Mouse (Mus musculus) hindbrain, embryonic 14.5 days (tissue): ENCODE measurements around the gene Shisa4. TPM values are rescaled to one million over a fixed set of nuclear protein-coding genes. Genes with fewer than 3 reads are reported as not detected.

Experiments
- polyA plus RNA-seq: library from polyadenylated mRNA; unstranded; fragments of >200 nt; fragmentation: Nextera tagmentation; extraction: Ambion mirVana; gene quantifications from 2 replicates; pipeline ENCODE4 v1.2.1, GENCODE M21; 2014

Gene Shisa4
- polyA plus RNA-seq, 1 experiment from 2014 or later = 79.8 TPM

Other genes with a start within 250 kb of the Shisa4 start
- gene Ptpn7, start 242.5 kb downstream of the Shisa4 start, polyA plus RNA-seq = 0.11 and 0.22 TPM in 2 replicates
- 354 and 383 TPM in 2 replicates for gene Arl8a, start 228.4 kb downstream of the Shisa4 start, polyA plus RNA-seq
- gene Gpr37l1, start 207.6 kb downstream of the Shisa4 start, polyA plus RNA-seq = 0.68 and 1.5 TPM in 2 replicates
- 0.09 and 0.14 TPM in 2 replicates for gene Elf3, start 116.7 kb downstream of the Shisa4 start, polyA plus RNA-seq
- 96.1 and 101 TPM in 2 replicates for gene Rnpep, start 91.2 kb downstream of the Shisa4 start, polyA plus RNA-seq
- 172 and 176 TPM in 2 replicates for gene Timm17a, start 61.5 kb downstream of the Shisa4 start, polyA plus RNA-seq
- gene Lmod1, start 50.4 kb downstream of the Shisa4 start, polyA plus RNA-seq = 0.33 and 0.43 TPM in 2 replicates
- 115 and 118 TPM in 2 replicates for gene Ipo9, start 55.3 kb upstream of the Shisa4 start, polyA plus RNA-seq
- gene Nav1, start 232.1 kb upstream of the Shisa4 start, polyA plus RNA-seq = 56.2 and 60.2 TPM in 2 replicates